Mouse (Mus musculus) thymus, postnatal 0 days (tissue): ENCODE data around the gene Mybph. TPM values are rescaled to one million over a fixed set of nuclear protein-coding genes. Genes with fewer than 3 reads are reported as not detected.

Experiments
- DNase-seq: peaks from one replicate; pipeline ENCODE4 v3.0.0-alpha.2; 2015; ENCODE audit warnings: low spot score
- polyA plus RNA-seq: library from polyadenylated mRNA; unstranded; fragments of >200 nt; fragmentation: Nextera tagmentation; extraction: Ambion mirVana; gene quantifications from 2 replicates; pipeline ENCODE4 v1.2.1, GENCODE M21; 2015

The Mybph gene
- 0.76 and 0.82 TPM in 2 replicates for polyA plus RNA-seq

DNA sequence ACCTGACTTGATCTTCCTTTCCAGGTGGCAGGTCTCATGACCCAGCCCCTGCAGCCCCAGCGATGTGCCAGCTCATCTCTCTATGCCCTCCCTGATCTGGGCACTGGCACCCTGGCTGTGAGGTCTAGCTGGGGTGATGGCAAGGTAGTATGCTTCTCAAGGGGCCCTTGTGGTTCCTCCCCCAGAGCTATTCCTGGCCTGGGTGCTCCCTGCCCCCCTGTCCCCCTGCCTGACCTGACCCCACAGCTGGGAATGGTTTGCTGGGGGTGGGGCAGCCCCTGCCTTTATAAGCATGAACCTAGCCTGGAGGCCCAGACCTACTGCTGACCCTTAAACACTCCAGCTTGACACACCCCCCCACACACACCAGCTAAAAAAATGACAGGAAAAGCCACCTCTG lies at the start of gene Mybph:
TSS of gene Mybph (plus strand) at position 323 of the 400 bp plus-strand sequence.
- no peak for DNase-seq

DNA sequence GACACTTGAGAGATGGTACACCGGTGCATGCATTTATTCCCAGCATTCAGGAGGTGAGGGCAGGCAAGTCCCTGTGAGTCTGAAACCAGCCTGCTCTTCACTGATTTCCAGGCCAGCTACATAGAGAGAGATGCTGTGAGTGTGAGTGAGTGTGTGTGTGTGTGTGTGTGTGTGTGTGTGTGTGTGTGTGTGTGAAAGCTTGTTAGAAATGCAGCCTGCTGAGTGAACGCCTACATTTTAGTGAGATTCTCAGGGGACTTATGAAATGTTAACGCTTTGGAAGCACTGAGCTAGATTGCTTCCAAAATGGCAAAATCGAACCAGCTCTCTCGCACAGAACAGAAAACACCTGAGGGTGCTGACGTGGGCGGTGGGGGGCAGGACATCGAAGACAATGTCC lies 47.2 kb upstream of the Mybph start:
- DNase-seq, result no peak

DNA sequence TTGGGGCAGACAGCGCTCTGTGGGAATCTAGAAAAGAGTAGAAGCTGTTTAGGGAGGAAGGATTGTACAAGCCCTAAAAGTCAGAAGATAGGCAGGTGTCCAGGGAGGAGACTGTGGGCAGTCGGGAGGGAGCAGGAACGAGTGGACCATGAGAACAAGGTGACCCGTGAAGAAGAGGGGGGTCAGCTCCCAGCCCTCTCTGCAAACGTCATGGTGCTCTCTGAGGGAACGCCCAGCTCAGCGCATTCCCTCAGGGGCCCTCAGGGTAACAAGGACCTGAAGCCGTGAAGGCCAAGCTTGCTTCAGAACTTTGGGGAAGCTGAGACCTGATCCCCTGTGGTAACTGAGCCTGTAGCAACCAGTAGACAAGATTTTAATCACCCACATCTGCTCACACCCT lies 43.2 kb upstream of the Mybph start:
- no peak for DNase-seq

DNA sequence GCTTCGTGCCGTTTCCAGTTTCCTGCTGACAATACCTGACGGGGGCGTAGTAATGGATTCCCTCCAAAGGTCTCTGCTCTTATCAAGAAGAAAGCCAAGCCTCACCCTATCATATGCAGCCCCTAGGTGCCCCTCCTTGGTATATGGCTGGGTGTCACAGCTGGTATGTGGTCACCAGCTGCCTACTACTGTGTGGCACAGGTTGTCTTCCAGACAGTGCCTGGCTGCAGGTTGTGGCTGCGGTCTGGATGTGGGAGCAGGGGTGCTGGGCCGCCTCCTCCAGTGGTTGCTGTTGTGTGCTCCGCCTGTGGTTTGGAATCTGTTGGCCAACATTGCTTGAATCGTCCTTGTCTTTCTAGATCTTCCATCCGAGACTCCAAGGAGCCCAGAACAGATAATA lies 42.5 kb upstream of the Mybph start:
- DNase-seq, result no peak

DNA sequence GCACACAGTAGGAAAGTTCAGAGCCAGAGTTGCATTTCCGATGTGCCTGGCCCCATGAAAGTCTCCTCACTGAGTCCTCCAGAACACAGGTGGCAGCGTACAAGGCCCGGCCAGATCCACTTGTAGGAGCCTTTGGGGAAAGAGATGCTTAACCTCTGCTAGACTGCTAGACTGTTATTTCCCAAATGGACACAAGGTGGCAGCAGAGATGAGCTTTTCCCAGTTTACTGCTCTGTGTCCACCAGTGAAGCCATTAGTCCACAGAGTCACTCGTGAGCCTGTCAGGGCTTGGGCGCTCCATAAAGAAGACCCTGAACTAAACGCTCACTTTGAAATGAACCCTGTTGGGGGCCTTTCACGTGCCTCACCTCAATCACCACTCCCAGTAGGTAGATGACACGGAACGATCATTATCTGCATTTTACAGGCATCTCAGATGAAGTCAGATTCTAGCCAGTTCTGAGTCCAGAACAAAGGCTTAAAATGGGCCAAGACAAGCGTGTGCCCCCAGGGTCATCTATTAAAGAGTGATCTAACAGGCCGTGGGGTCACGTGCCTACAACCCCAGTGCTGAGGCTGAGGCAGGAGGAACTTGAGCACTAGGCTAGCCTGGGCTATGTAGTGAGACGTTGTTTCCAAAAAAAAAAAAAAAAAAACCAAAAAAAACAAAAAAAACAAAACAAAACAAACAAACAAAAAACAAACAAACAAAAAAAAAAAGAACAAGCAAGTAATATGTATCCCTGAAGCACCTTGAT lies 41.4 kb upstream of the Mybph start:
- peak; percentile 75 for DNase-seq

DNA sequence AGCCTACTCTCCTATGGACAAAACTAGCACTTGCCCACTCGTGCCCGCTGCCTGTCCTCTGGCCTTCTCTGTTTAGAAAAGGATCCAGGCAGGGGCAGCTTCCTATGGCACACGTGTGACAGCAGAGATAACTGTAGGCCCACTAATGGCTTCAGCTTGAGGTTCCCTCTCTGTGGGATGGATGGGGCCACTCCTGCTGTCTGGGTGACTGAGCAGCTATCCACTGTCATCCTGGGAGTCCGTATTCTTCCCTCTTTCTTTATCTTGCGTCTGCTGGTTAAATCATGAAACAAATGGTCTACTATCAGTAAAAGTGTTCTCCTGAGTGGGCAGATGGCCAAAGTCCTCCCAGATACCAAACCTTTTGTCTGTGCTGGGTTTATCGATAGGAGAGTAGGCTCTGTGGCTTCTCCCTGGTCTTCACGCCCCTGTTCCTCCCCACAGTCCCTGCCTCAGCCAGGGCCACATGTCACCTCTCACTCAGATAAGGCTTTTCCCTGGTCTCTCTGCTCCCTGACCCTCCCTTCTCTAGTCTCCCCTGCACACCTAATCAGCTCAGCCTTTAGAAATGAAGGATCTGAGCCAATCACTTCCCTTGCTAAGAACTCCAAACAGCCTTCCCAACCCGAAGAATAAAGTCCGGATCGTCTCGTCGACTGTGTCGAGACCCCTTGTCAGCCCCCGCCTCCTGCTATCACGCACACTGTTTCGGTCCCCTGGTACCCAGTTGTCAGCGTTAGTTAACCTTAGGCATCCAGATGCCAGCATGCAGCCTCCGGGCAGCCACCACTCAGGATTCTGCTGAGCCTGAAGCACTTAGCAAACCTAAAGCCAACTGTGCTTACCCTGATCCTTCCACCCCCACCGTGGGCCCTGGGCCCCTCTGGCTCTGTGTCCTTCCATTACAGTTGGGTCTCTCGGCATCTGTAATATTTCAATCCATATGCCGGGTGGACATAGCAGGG lies 40.3 kb upstream of the Mybph start:
- DNase-seq, result no peak

DNA sequence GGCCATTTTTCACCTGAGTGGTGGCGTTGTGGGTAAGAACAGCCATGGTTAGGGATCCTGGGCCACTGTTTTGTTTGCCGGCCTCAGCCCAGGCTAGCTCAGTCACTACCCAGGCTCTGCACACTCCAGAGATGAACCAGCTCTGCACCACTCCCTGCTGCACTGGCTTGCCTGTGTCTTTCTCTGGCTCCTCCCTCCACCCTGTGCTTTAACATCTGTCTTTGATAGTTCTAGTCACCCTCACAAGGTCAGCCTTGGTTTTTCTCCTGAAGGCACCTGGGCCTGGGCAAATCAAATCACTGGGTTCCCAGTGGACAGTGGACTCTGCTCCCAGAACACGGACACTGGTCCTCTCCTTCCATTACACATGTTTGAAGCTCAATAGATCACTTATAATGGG lies 39.1 kb upstream of the Mybph start:
- no peak for DNase-seq

DNA sequence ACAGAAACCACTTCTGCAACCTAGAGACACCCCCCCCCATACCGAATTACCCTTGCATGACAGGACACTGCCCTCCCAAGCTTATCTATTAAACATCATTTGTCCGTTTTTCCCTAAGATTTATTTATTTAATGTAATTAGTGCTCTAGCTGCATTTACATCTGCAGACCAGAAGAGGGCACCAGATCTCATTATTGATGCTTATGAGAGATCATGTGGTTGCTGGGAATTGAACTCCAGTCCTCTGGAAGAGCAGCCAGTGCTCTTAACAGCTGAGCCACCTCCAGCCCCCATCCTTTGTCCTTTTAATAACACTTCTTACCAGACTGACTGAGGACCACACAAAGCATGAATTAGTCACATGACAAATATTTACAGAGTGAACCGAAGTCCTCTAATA lies 38.6 kb upstream of the Mybph start:
- DNase-seq, result no peak

DNA sequence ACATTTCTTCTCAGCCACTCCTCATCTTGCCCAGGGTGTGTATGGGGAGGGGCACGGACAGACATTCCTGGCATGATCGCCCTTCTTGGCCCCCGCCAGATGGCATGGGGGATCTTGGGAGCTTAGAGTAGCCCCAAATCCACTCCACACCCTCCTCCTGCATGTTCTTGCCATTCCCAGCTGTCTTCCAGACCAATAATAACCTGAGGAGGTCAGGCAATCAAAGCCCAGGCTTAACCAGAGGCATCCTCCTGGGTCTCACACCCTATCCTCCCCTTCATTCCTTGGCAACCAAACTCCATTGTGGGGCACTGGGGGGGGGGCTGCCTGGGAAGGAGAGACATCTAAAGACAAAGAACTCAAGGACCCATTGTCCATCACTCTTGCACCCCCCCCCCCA lies 32.8 kb upstream of the Mybph start:
- DNase-seq, result no peak

DNA sequence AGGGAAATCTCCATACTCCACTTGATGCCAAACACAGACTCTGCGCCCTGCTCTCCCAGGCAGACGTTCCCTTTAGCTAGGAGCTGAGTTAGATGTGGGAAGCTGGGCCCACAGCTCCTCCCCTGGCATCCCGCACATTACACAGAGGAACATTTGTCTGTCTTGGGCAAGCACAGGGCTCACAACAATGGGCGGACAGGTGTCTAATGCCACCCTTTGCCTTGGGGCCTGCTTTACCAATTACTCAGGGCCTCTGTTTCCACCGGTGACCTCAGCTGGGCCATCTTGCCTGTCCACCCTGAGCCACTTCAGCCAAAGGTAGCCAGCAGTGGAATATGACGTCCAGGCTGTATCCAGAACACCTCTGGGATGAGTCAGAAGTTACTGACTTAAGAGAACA lies 31.8 kb upstream of the Mybph start:
- DNase-seq, result no peak

DNA sequence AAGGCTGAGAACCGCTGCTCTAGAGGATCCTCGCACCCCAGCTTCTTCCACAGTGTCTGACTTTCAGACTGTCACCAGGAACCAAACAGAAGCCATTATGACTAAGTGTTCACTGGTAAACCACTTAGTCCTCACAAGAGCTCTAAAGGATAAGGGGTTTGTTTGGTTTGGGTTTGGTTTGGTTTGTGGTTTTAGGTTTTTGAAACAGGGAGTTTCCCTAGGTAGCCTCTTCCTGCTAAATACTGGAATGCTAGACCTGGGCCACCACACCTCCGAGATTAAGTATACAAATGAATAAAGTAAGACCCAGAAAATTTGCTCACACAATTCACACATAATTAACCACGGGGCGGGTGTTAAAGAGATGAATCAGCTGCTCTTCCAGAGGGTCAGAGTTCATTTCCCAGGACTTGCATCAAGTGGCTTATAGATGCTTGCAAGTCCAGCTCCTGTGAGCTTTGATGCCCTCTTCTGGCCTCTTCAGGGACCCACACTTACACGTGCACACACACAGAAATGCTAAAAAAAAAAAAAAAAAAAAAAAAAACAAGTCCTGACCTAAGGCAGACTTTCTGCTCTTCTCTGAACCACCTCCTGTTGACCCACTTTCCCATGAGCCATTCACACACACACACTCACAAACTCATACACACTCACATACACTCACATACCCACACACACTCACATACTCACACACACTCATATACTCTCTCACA lies 30.6 kb upstream of the Mybph start:
- DNase-seq, result no peak

DNA sequence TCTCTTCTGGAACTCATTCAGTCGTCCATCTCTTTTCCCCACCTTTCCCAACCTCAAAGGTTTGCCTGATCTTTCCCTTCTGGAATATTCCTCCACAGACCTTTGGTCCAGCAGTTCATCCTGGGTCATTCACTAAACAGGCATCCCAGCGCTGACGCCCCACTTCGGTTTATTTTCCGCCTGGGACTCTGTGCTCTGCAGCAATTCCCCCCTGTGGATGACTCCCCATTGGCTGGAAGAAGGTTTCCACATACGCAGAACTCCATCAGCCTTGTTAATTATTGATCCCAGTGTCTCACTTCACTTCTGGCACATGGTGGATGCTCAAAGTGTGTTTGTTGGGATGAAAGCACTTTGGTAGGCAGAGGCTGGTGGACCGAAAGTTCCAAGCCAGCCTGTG lies 29.8 kb upstream of the Mybph start:
- no peak for DNase-seq

DNA sequence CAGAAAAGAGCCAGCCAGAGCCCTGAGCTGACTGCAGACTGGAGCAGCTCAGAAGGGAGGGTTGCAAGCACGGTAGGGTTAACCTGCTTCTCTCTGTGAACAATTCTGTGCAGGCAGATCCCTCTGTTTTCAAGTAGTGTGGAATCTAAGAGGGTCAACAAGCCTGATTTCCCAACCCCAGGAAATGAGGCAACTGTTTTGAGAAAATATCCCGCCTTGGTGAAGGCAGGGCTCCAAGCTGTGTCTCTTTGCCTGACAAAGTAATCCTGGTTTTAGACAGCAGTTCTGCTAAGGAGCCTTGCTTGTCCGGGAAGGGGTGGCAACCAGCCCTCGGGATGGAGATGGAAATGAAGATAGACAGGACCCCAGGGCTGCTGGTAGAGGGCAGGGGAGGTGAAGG lies 28.8 kb upstream of the Mybph start:
- no peak for DNase-seq

DNA sequence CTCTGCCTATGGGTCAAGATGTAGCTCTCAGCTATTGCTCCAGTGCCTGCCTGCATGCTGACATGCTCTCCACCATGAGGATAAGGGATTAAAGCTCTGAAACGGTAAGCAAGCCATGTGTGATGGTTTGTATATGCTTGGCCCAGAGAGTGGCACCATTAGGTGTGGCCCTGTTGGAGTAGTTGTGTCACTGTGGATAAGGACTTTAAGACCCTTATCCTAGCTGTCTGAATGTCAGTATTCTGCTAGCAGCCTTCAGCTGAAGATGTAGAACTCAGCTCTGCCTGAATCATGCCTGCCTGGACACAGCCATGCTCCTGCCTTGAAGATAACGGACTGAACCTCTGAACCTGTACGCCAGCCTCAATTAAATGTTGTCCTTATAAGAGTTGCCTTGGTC lies 26.7 kb upstream of the Mybph start:
- DNase-seq, result no peak

DNA sequence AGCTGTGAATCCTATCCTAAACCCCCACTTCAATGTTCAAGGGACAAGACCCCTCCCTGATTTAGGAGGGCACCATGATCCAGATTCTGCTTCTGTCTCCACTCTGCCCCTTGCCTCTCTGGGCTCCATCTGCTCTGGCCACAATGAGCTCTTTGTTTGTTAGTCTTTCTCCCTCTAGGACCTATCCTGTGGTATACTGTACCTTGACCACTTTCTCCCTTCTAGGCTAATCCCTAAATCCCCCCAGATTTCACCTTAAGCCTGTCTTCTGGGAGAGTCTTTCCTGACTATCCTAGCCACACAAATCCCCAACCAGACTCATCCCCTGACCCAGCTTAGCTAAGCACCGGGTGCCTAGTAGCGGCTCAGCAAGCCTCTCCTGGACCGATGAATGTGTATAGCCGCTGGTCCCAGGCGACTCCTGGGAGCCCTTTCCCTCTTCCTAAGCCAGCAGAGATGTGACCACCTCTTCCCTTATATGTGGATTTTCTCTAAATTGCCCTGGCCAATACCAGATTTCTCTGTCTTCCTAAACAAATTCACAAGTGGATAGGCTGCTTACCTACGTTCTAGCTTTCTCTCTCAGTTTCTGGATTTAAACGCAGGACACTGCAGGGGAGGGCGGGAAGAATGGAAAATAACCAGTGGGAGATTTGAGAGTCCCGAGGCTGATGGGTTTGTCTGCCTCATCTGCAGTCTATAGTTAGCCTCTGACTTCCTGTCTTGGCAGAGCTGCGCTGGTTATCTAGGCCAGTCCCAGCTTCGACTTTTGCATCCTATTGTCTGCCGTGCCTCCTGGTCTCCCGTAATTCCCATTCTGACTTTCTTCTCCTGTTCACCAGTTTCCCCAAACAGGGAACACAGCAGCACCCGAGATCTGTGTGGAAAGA lies 25.6 kb upstream of the Mybph start:
- DNase-seq, result no peak

DNA sequence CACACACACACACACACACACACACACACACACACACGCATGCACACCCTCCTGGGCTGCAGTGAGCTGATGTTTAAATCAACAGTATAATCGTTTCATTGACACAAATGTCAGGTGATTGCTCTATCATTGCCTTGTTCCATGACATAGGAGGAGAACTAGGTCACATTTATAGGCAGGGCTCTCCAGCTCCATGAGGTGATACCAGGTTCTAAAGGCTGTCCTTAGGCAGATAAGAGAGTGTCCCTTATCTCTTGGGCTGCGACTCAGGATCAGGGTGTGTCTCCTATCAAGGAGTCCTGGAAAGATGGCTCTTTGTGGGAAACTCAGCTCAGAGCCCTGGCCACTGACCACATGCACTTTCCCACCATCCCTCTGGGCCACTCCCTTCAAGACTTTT lies 24.7 kb upstream of the Mybph start:
- no peak for DNase-seq

DNA sequence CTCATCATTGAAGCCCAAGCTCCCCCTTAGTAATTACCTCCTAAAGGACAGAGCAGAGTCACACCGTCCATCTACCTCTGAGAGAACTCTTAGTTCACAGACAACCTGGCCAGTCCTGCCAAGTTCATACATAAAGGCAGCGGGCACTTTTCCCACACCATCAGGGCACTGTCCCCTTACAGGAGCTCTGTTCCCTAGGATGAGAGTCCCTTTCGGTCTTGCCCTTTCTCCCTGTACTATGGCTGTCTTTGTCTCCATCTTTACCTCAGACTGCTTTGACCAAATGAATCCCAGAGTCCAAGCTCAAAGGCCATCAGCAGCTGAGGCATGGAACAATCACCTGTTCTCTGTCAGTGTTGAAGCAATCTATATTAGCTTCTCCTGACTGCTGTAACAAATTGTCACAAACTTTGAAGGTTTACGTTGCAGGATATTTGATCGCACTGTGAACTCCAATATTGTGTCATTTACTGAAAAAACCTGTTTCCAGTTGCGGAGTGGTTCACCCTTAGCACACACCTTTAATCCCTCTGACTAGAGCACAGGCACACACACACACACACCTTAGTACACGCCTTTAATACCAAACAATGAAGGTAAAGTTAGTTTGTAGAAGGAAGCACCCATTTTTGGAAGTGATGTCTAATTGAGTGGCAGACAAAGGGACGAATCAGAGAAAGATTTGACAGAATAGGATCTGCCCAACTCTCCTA lies 24.1 kb upstream of the Mybph start:
- no peak for DNase-seq

DNA sequence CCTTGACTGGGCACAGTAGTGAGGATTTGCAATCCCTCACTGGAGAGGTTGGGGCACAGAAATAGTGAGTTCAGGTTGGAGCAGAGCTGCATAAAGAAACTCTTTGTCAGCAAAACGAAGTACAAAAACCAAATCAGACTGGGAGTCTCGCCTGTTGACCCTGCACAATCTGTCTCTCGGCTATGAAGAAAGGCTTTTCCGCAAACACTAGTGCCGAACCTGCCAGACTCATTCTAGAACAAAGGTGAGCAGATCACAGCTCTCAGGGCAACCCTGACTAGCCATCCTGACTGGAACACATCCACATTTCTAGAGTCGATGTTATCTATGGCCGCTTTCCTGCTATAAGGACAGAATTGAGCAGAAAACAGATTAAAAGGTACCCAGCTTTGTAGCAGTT lies 20.2 kb upstream of the Mybph start:
- no peak for DNase-seq

DNA sequence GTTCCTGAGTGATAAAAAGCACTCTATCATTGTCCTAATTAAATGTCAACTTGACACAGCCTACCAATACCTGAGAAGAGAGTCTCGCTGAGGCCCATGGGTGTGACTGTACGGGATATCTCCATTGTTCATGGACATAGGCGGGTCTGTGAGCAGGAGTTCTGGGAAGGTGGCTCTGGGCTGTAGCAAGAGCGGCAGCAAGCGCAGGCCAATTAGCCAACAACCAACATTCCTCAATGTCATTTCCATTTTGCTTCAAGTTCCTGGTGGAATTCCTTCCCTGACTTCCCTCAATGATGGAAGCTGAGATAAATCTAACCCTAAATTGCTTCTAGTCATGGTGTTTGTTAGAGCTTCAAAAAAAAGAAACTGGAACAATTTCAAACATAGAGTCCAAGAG lies 15.3 kb upstream of the Mybph start:
- DNase-seq, result no peak

DNA sequence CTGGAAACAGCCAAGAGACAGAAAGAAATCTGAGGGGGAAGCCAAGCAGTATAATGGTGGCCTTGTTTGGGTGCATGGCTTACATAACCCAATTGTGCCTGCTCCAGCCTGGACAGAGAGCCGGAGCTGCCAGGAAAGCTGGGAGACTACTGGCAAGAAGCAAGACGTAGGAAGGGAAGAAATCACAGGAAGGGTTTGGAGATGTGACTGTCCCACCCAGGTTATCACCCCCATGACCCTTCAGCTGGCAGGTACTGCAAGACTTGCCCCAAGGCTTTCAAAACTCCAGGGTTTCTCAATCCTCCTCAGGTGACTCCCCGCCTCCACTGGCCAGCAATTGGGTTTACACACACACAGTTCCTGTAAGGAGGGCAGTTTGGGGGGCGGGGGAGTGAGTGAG lies 11.2 kb upstream of the Mybph start, which contains the start of gene Chil1:
TSS of gene Chil1 (plus strand) at position 152 of the 400 bp plus-strand sequence.
- DNase-seq, result no peak
